Comparison of ENCODE assay signal across 8 mouse cellular contexts in the genomic region with DNA sequence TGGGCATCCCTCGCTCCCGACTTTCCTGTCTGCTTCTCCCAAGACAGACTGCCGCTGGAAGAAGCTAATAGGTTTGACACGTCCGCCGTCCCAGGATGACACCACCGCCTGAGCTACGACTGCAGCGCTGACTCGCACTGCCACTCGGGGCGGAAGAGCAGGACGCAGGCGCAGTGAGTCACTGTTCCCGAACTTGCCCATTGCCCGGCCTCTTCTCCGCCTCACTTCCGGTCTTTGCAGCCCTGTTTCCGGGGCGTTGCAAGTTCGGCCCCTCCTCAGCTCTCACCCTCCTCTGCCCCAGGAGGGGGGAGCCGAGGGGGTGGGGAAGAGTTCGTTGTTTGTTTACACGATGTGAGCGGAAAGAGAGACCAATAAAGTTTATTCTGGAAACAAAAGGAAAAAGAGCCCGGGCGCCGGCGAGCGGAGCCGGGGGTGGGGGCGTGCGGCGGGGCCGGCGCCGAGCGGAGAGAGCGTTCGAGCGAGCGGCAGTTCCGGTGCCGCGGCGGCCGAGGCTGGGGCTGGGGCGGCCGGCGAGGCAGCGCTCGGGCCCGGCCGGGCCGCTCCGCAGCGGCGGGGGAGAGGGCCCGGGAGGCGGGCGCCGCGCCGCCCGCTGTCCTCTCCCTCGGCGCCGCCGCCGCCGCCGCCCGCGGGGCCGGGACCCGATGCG. TPM values are rescaled to one million over a fixed set of nuclear protein-coding genes. Genes with fewer than 3 reads are reported as not detected.
DNase-seq lines count a peak whose midpoint lies in the region; ATAC-seq and TF ChIP-seq lines count a peak whose summit lies in the region.

No protein-coding gene starts in this region.

- peak overlapping the region; percentile 60 to 97 for H3K4me3 ChIP-seq in ES-E14 (ENCODE audit: insufficient read depth in 1 of 2, low read depth in 1 of 2, low read length in 2 of 2, poor library complexity in 1 of 2, severe bottlenecking in 1 of 2)
- H3K4me3 ChIP-seq in forebrain, embryonic 15.5 days = peak overlapping the region; percentile 74
- peak overlapping the region; percentile 99 for H3K4me3 ChIP-seq in lung, adult 2 months (replicated peaks; ENCODE audit: extremely low read depth, low read depth, low read length)

- under 1% methylated on average over 53 of the region's 77 CpGs for WGBS in forebrain, embryonic 15.5 days
- under 1% methylated on average over 73 of the region's 77 CpGs for WGBS in lung, adult 2 months

- DNase-seq in ES-E14 (ENCODE audit: low read depth, low spot score) = peak; percentile 98
- peak; percentile 99 for DNase-seq in cerebellum, adult 11-12 months
- peak; percentile 97 for DNase-seq in heart, postnatal 25 days (ENCODE audit: low spot score)
- peak; percentile 97 for DNase-seq in layer of hippocampus, adult 18-20 months (ENCODE audit: low spot score in 2 of 2)
- peak; percentile 96 for DNase-seq in lung, adult 2 months
- peak; percentile 96 to 98 for DNase-seq in thymus, adult 18-20 months

- peak overlapping the region; percentile 85 for H3K27ac ChIP-seq in ES-E14 (ENCODE audit: insufficient read depth, low read depth, low read length, poor library complexity, severe bottlenecking)
- peak overlapping the region; percentile 97 for H3K27ac ChIP-seq in forebrain, embryonic 15.5 days (replicated peaks)

- no peaks in the 10 kb centered on the region for H3K9me3 ChIP-seq in ES-E14 (ENCODE audit: control insufficient read depth, insufficient read depth, low read depth, low read length)
- no peaks in the 10 kb centered on the region for H3K9me3 ChIP-seq in forebrain, embryonic 15.5 days

- ATAC-seq in forebrain, embryonic 15.5 days (replicated peaks) = peak; percentile 99
- peak; percentile 96 for ATAC-seq in neutrophil, adult 5-6 weeks (ENCODE audit: extremely low read depth, insufficient number of reproducible peaks, low FRiP score, poor library complexity, severe bottlenecking)

- H3K36me3 ChIP-seq in ES-E14 (ENCODE audit: control insufficient read depth, insufficient read depth, low read length, poor library complexity, severe bottlenecking) = no peaks in the 10 kb centered on the region
- no peaks in the 10 kb centered on the region for H3K36me3 ChIP-seq in forebrain, embryonic 15.5 days

- peak overlapping the region; percentile 98 for H3K9ac ChIP-seq in ES-E14 (ENCODE audit: insufficient read depth, low read depth, low read length, poor library complexity, severe bottlenecking)
- H3K9ac ChIP-seq in forebrain, embryonic 15.5 days (replicated peaks) = peak overlapping the region; percentile 85

- in situ Hi-C loops in ES-E14 (cut with MboI; ENCODE audit: low sequenced_read_pairs in 2 of 2, unreplicated experiment in 2 of 2) = no loop called here

- no peaks in the 10 kb centered on the region for H3K27me3 ChIP-seq in forebrain, embryonic 15.5 days

- TF ChIP-seq CTCF in lung, adult 2 months (IDR thresholded peaks at IDR 0.05; ENCODE audit: insufficient read depth, low read length) = no peak

- intact Hi-C loops in heart, postnatal 25 days (cut with DNase I) = loop anchor here (2.0 to 5.0 kb wide), 4 partner anchors 30 to 115 kb away; a partner anchor contains a TSS

- H3K4me2 ChIP-seq in forebrain, embryonic 15.5 days (replicated peaks) = peak overlapping the region; percentile 58

- peak; percentile 98 for TF ChIP-seq POLR2A in lung, adult 2 months (IDR thresholded peaks at IDR 0.05; ENCODE audit: borderline replicate concordance, extremely low read depth, low read depth, low read length)

- H3K4me1 ChIP-seq in ES-E14 (ENCODE audit: control insufficient read depth in 2 of 2, insufficient read depth in 2 of 2, low read length in 2 of 2, poor library complexity in 1 of 2) = peaks cover 3% of the 10 kb centered on the region in 2 experiments; a peak in 2 of 4 replicates
- peaks cover 33% of the 10 kb centered on the region for H3K4me1 ChIP-seq in forebrain, embryonic 15.5 days
- H3K4me1 ChIP-seq in lung, adult 2 months (ENCODE audit: control insufficient read depth, insufficient read depth, low read length) = peaks cover 23% of the 10 kb centered on the region

TF ChIP-seq in ES-E14, 5 proteins besides CTCF, POLR2A, EP300 and RAD21:
- TF ChIP-seq HCFC1 (IDR thresholded peaks at IDR 0.05; ENCODE audit: borderline replicate concordance, insufficient read depth, low read length) = peak; percentile 86
- TF ChIP-seq ZC3H11A (IDR thresholded peaks at IDR 0.05; ENCODE audit: borderline replicate concordance, low read depth, low read length) = no peak
- peak; percentile 89 for TF ChIP-seq ZNF384 (IDR thresholded peaks at IDR 0.05; ENCODE audit: low read depth, low read length)
TF ChIP-seq in ES-E14: peak in this region for 2.

RNA-seq across cellular contexts. Expression of a gene that starts 0.5 kb away (rescaled TPM):
- total RNA-seq in ES-E14 (2012; rRNA removed) = 14.9 and 19.8 TPM in 2 replicates
- 14.8 and 17.6 TPM in 2 replicates for polyA plus RNA-seq in forebrain, embryonic 15.5 days (2015; fragmentation: Nextera tagmentation; extraction: Ambion mirVana)
- 10 to 100 TPM; 45.8 to 54.2 TPM for total RNA-seq in heart, postnatal 25 days (2021)
- 10 to 100 TPM; 47.4 to 52.0 TPM for total RNA-seq in layer of hippocampus, adult 18-20 months (2021)
- polyA plus RNA-seq in lung, adult 2 months (2012; rRNA removed) = 6.7 and 11.4 TPM in 2 replicates
- total RNA-seq in neutrophil, adult 5-6 weeks (2017) = 63.8 and 67.9 TPM in 2 replicates

RNA-seq across cellular contexts. Expression of a gene that starts 31.1 kb away (rescaled TPM):
- total RNA-seq in ES-E14 (2012; rRNA removed) = 30.9 and 39.7 TPM in 2 replicates
- polyA plus RNA-seq in forebrain, embryonic 15.5 days (2015; fragmentation: Nextera tagmentation; extraction: Ambion mirVana) = 6.4 and 6.5 TPM in 2 replicates
- 1 to 10 TPM; 6.2 to 7.0 TPM for total RNA-seq in heart, postnatal 25 days (2021)
- total RNA-seq in layer of hippocampus, adult 18-20 months (2021) = 10 to 100 TPM; 59.5 to 59.8 TPM
- 7.3 and 10.8 TPM in 2 replicates for polyA plus RNA-seq in lung, adult 2 months (2012; rRNA removed)
- total RNA-seq in neutrophil, adult 5-6 weeks (2017) = 1.2 and 2.0 TPM in 2 replicates

Comparison
In these comparisons a context has a peak if more than half of its experiments do, and no peak if none do; other contexts are left out.
1. Peak in every context shown above with its lines: DNase-seq, ATAC-seq, H3K4me3 ChIP-seq and H3K27ac ChIP-seq.